Mouse (Mus musculus) ovary, adult 18-20 months (tissue): Measurements from ENCODE around the gene Cisd3.
"Not testable (repeated sequence)": the region's sequence is repeated elsewhere in the genome, so short reads cannot be mapped to it uniquely, and the experiment has no call there.

Source experiments
- DNase-seq: peaks from one replicate; pipeline ENCODE4 v3.0.0; 2022; ENCODE audit warnings: low spot score, mixed read lengths

Gene Cisd3

DNA sequence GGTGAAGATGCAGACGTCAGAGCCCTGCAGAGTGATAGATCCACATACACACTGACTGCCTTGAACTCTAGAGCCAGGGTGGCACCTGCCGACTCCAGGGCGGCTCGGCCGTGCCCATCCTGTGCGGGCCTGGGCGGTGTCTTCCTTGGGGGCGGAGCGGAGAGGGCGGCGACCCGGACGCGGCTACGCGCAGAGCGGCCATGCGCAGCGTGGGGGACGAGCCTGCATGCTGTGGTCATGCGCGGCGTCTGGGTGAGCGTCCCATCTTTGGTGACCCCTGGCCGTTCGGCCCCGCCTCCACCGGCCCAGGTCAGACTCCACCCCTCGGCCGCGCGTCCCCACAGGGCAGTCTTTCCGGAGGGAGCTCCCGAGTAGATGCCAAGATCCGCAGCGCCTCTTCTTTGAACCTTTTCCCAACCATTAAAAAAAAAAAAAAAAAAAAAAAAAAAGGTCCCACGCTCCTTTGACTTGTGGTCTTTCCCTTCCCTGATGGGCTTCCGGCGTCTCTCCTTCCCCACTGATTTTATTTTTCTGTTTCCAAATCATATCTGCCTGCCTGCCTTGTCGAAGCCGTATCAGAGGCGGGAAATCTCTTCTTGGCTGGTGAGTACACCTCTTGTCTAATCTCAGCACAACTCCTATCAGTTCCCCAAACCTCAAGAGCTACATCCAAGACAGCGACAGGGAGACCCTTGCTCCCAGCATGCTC lies at the start of gene Cisd3:
Cisd3 (plus strand) TSS at position 214 of the 709 bp plus-strand sequence.
- peak; percentile 94 for DNase-seq

- no peak for DNase-seq
Observed at GRCm38 (mm10) chr11:97641668-97642067, 44.0 kb upstream of the Cisd3 start.

GRCm38 (mm10) chr11:97642746-97643145 lies 42.9 kb upstream of the Cisd3 start:
- no peak for DNase-seq

DNA sequence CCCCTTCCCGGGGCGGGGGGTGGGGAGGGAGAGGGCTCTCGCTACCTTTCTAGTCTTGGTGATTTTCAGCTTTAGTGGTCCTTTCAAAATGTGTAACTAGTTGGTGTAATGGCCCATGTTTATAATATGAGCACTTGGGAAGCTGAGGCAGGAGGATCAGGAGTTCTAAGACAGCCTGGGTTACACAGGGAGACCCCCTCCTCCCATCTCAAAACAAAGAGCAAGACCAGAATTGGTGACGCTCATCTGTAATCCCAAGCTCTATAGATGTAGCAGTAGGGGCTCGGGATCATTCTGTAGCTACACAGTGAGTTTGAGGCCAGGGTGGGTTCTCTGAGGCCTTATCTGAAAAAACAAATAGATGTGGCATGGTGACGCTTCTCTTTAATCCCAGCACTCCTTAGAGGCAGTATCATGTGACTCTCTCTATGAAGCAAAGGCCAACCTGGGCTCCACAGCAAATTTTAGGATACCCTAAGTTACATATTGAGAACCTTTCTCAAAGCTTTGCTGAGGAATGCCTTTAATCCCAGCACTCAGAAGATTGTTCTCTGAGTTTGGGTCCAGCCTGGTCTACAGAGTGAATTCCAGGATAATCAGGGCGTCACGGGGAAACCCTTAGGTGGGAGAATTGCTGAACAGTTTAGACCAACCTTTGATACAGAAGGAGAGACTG lies 42.1 kb upstream of the Cisd3 start:
- no peak for DNase-seq

GRCm38 (mm10) chr11:97644834-97645233 lies 40.8 kb upstream of the Cisd3 start:
- DNase-seq, result no peak

- DNase-seq, result not testable (repeated sequence)
Observed at GRCm38 (mm10) chr11:97648541-97648940, 37.1 kb upstream of the Cisd3 start.

DNA sequence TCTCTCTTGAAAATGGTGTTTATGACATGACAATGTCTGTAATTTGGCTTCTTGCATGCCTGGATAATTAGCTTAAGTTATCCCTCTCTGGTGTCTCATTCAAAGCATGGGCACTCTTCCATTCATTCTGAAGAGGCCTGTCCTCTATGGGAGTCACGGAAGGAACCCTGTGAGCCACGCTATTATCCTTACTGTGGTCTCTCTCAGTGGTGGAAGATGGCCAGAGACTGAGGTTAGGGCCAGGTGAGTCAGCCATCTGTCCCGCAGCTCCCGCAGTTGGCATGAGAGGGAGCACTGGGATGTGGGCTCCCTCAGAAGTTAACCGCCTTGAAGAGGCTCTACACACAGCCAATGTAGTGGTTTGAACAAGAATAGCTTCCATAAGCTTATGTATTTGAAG lies 35.3 kb upstream of the Cisd3 start:
- no peak for DNase-seq

DNA sequence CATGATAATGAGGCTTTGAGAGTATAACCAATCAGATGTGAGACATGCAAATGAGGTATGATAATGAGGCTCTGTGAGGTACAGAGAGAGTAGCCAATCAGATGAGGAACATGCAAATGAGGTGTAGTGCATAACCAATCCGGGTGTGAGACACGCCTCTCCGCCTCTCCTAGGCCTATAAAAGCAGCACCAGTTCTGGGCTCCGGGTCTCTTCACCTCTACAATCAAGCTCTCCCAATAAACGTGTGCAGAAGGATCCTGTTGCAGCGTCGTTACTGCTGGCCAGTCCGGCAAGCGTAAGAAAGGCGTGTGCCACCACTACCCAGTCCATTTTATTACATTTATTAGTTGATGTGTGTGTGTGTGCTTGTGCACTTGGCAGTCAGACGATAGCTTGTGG lies 32.2 kb upstream of the Cisd3 start:
- DNase-seq, result not testable (repeated sequence)

GRCm38 (mm10) chr11:97654210-97654609 lies 31.4 kb upstream of the Cisd3 start:
- no peak for DNase-seq

DNA sequence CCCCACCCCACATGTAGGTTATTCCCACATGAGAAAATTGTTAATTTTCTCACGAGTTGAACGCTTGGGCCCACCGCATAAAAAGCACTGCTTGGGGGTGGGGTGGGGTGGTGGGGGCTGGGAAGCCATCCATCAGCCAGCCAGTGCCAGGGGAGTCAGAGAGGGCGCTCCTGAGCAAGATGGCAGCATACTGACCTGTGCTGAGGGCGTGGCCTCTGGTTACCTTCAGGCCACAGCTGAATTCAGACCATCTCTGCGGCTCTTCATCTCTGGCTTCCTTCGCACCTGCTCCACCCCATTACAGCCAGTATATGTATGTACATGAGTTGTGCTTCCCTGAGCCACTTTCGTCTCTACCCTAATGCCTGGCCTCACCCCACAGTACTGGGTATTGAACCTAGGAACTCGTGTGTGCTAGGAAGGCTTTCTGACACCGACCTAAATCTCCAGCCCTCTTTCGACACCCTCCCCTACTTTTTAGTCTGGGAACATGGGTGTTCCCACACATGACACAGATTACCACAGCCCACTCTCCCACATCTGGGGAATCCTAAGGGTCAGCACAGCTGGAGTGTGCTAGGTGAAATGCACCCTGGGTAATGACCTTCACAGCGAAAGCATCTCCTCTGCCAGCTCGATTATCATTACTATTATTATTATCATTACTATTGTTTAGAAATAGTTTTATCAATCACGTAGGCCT lies 29.2 kb upstream of the Cisd3 start:
- DNase-seq, result no peak

- no peak for DNase-seq
Observed at GRCm38 (mm10) chr11:97657184-97657945, 28.3 kb upstream of the Cisd3 start.

DNA sequence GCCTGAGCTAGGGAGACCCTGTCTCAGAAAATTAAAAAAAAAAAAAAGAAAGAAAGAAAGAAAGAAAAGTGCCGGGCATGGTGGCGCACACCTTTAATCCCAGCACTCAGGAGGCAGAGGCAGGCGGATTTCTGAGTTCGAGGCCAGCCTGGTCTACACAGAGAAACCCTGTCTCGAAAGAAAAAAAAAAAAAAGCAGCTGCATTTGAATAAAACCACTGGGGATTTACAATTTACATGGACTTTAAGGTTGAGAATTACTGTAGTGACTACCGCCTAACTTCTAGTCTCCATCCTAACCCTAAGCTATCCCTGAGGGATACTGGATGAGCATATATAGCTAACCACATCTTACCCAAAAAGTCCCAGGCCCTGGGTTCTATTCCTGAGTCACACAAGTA lies 27.7 kb upstream of the Cisd3 start:
- not testable (repeated sequence) for DNase-seq

GRCm38 (mm10) chr11:97658751-97659266 lies 26.8 kb upstream of the Cisd3 start:
- no peak for DNase-seq

GRCm38 (mm10) chr11:97659267-97659989 lies 26.2 kb upstream of the Cisd3 start:
- no peak for DNase-seq

GRCm38 (mm10) chr11:97659990-97660714 lies 25.5 kb upstream of the Cisd3 start:
- peak; percentile 63 for DNase-seq

DNA sequence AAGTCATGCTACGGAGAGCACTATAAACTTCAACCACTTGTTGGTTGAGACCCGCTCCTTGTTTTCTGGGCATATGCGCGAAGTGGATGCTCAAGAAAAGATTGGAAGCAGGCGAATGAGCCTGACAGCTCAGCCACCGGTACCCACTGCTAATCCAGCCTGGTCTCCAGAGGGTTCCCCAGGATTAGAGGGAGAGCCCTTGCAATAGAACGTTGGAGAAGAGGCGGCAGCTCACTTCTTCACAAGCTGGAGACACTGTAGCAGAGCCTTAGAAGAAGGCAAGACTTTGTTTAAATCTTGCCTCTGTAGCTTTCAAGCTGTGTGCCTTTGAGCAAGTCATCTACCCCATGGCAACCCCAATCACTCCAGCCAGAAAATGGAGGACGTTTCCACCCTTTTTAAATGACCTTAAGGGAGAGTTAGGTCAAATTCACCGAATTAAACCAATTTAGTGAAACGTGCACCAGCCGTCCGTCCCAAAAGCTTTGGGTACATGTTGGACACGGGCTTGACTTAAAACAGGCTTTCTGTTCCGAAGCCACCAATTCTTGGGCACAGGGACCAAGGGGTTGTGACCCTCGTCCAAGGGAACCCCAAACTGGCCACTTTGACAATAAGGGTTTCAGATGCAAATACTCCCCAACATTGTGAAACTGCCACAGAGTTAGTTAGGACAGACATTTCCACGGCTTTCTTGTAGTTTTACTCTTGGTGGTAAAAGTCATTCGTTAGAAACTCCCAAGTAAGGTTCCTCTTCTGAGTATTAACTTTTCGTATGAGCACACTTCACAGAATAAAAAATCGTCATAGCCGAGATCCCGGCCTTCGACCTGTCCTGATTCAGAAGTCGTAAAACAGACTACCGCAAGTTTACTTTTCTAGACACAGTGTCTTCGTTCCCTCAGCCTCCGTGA lies 24.6 kb upstream of the Cisd3 start:
- DNase-seq, result no peak

- DNase-seq, result peak; percentile 66
Observed at GRCm38 (mm10) chr11:97661648-97662133, 23.9 kb upstream of the Cisd3 start.

GRCm38 (mm10) chr11:97662207-97662892 lies 23.3 kb upstream of the Cisd3 start:
- no peak for DNase-seq
